37 mouse cellular contexts compared by ENCODE assay signal in genomic region chr17:24625472-24625871, GRCm38 (mm10). TPM values are rescaled to one million over a fixed set of nuclear protein-coding genes. Genes with fewer than 3 reads are reported as not detected.
"Had no signal": no experiment of that assay in that cellular context is flagged by ENCODE, and none has a peak within 500 bp of the region (broad histone marks: within the 10 kb centered on the region; RNA-seq: fewer than 3 reads in every experiment).

No protein-coding gene starts in this region.

- H3K9ac ChIP-seq: limb, embryonic 12.5 days; limb, embryonic 13.5 days; limb, embryonic 15.5 days; liver, embryonic 12.5 days; liver, embryonic 13.5 days; liver, embryonic 14.5 days; liver, embryonic 15.5 days; liver, postnatal 0 days; lung, embryonic 14.5 days; lung, embryonic 15.5 days; midbrain, embryonic 12.5 days; midbrain, embryonic 13.5 days; midbrain, embryonic 15.5 days; neural tube, embryonic 12.5 days had no signal

- DNase-seq: left cerebral cortex, postnatal 4 days; liver; liver, embryonic 13.5 days; liver, postnatal 0 days; lung, adult 18-20 months; lung, adult 2 months; lung, embryonic 14.5 days; lung, postnatal 10 days; lung, postnatal 14 days; lung, postnatal 36 days; lung, postnatal 4 days; midbrain, embryonic 14.5 days had no signal

- H3K4me1 ChIP-seq: limb, embryonic 10.5 days; limb, embryonic 12.5 days; limb, embryonic 13.5 days; limb, embryonic 15.5 days; lung, embryonic 15.5 days; midbrain, embryonic 10.5 days; midbrain, embryonic 12.5 days; midbrain, embryonic 13.5 days; midbrain, embryonic 15.5 days; neural tube, embryonic 12.5 days had no signal

- H3K4me3 ChIP-seq: limb, embryonic 10.5 days; limb, embryonic 12.5 days; limb, embryonic 13.5 days; limb, embryonic 15.5 days; liver, embryonic 12.5 days; liver, embryonic 13.5 days; liver, embryonic 15.5 days; lung, embryonic 15.5 days; midbrain, embryonic 10.5 days; midbrain, embryonic 12.5 days; midbrain, embryonic 13.5 days; midbrain, embryonic 15.5 days; myocyte; neural tube, embryonic 12.5 days had no signal

- H3K27me3 ChIP-seq: limb, embryonic 12.5 days; limb, embryonic 13.5 days; limb, embryonic 15.5 days; liver, embryonic 12.5 days; liver, embryonic 13.5 days; liver, embryonic 15.5 days; lung, embryonic 15.5 days; megakaryocyte, embryonic 14.5 days; midbrain, embryonic 12.5 days; midbrain, embryonic 13.5 days; midbrain, embryonic 15.5 days; neural tube, embryonic 12.5 days had no signal

- H3K27ac ChIP-seq: limb, embryonic 10.5 days; limb, embryonic 12.5 days; limb, embryonic 13.5 days; limb, embryonic 15.5 days; liver, embryonic 12.5 days; liver, embryonic 13.5 days; liver, embryonic 14.5 days; liver, embryonic 15.5 days; lung, embryonic 15.5 days; macrophage; midbrain, embryonic 10.5 days; midbrain, embryonic 12.5 days; midbrain, embryonic 13.5 days; midbrain, embryonic 15.5 days; neural tube, embryonic 12.5 days had no signal

- H3K9me3 ChIP-seq: limb, embryonic 10.5 days; limb, embryonic 12.5 days; limb, embryonic 13.5 days; limb, embryonic 15.5 days; liver, embryonic 12.5 days; liver, embryonic 13.5 days; liver, embryonic 15.5 days; lung, embryonic 15.5 days; megakaryocyte, embryonic 14.5 days; midbrain, embryonic 10.5 days; midbrain, embryonic 12.5 days; midbrain, embryonic 13.5 days; midbrain, embryonic 15.5 days; neural tube, embryonic 12.5 days had no signal

RNA-seq across cellular contexts. Expression of gene Nthl1, which starts 7.0 kb away (rescaled TPM):
- total RNA-seq: monocyte, adult 5-6 weeks had no signal

RNA-seq across cellular contexts. Expression of gene Slc9a3r2, which starts 24.7 kb away (rescaled TPM):
- polyA plus RNA-seq: macrophage had no signal

RNA-seq across cellular contexts. Expression of gene Npw, which starts 32.8 kb away (rescaled TPM):
- total RNA-seq: left cerebral cortex, postnatal 10 days; liver, adult 2 months; megakaryocyte progenitor cell, adult 5-6 weeks; megakaryocyte, adult 5-6 weeks; megakaryocyte-erythroid progenitor cell, adult 5-6 weeks; midbrain, postnatal 0 days; monocyte, adult 5-6 weeks had no signal
- polyA plus RNA-seq: limb, embryonic 15.5 days; liver, adult 2 months; liver, postnatal 0 days; macrophage; midbrain, embryonic 10.5 days; midbrain, embryonic 11.5 days; midbrain, embryonic 12.5 days; midbrain, embryonic 13.5 days; midbrain, embryonic 14.5 days; myocyte; neural tube, embryonic 11.5 days; neural tube, embryonic 12.5 days had no signal
